Mouse (Mus musculus): ENCODE measurements at regions not wholly inside any gene's neighbourhood (a gene's known extent, or its start where the extent isn't known, plus 50 kb on each side); places are given as distances from the start of the nearest gene placed in this dataset.

GRCm38 (mm10) chr15:23536691-23537090 lies 987.9 kb downstream of the Cdh18 start:
- Histone ChIP-seq H3K4me2 (ENCODE audit: low read depth) (no peak overlapping the region), H3ac (ENCODE audit: control insufficient read depth, insufficient read length) (no peak overlapping the region), H3K36me3 (ENCODE audit: control insufficient read depth, insufficient read depth) (no peaks in the 10 kb centered on the region), H3K4me3 (no peak overlapping the region), H3K79me2 (ENCODE audit: control insufficient read depth, insufficient read depth) (no peaks in the 10 kb centered on the region), H3K27me3 (ENCODE audit: control insufficient read depth, insufficient read depth, insufficient read length) (no peaks in the 10 kb centered on the region)
- TF ChIP-seq MAX (IDR thresholded peaks at IDR 0.05; ENCODE audit: low read depth) (no peak), MYOD1 (IDR thresholded peaks at IDR 0.05; ENCODE audit: control insufficient read depth in 1 of 3, insufficient read length in 2 of 3, low read depth in 2 of 3) (no peak), TCF12 (IDR thresholded peaks at IDR 0.05; ENCODE audit: insufficient read depth, poor library complexity, severe bottlenecking) (no peak)

DNA sequence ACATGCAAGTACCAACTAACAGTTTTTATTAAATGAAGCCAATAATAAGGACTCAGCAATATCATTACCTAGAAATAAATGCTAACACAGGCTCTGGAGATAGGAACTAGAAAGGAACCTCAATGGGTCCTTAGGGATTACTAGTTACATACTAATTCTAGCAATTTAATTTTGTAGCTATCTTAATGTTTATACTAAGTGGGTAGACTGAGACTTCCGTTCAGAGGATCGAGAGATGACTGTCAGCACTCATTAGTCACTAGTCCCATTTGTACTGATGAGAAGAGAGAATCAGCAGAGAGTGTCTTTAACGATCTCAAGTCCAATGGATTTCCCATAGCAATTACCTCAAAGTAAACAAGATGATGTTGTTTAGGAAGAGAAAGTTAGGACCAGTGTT lies 988.6 kb downstream of the Cdh18 start:
- Histone ChIP-seq H3K36me3 (ENCODE audit: control insufficient read depth, insufficient read depth) (no peaks in the 10 kb centered on the region), H3K79me2 (ENCODE audit: control insufficient read depth, insufficient read depth) (no peaks in the 10 kb centered on the region), H3ac (ENCODE audit: control insufficient read depth, insufficient read length) (no peak overlapping the region), H3K4me2 (ENCODE audit: low read depth) (no peak overlapping the region), H3K4me3 (no peak overlapping the region), H3K27me3 (ENCODE audit: control insufficient read depth, insufficient read depth, insufficient read length) (no peaks in the 10 kb centered on the region)
- TF ChIP-seq TCF3 (IDR thresholded peaks at IDR 0.05; ENCODE audit: insufficient read length, low read depth) (no peak), E2F4 (IDR thresholded peaks at IDR 0.05; ENCODE audit: insufficient read depth) (no peak), MAX (IDR thresholded peaks at IDR 0.05; ENCODE audit: low read depth) (no peak), MYOG (IDR thresholded peaks at IDR 0.05; ENCODE audit: control insufficient read depth in 1 of 3, insufficient read depth in 1 of 3, insufficient read length in 2 of 3, low read depth in 2 of 3) (no peak), POLR2A (IDR thresholded peaks at IDR 0.05; ENCODE audit: insufficient read length, low read depth) (no peak), TCF12 (IDR thresholded peaks at IDR 0.05; ENCODE audit: insufficient read depth, poor library complexity, severe bottlenecking) (no peak), MYOD1 (IDR thresholded peaks at IDR 0.05; ENCODE audit: control insufficient read depth in 1 of 3, insufficient read length in 2 of 3, low read depth in 2 of 3) (no peak), USF1 (IDR thresholded peaks at IDR 0.05; ENCODE audit: low read depth) (no peak), SRF (IDR thresholded peaks at IDR 0.05; ENCODE audit: control insufficient read depth, insufficient read length, low read depth) (no peak)

DNA sequence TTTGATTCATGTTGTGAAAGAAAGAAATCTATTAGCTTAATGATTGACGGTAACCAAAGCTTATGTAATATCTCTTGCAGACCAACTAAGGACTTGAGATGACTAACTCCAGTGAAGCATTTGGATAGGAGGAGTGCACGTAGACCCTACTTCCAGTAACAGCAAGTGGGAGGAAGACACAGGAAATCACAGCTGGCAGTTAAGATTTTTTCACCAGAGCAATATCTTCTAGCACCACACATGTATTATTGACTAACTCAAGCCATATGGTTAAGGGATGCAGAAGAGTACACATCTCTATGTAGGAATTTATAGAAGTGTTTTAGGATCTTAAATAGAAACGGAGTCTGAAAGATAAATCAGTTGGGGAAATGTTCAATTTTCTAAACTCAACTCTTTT lies 1011.3 kb downstream of the Cdh18 start:
- Histone ChIP-seq H3K4me3 (no peak overlapping the region), H3K36me3 (ENCODE audit: control insufficient read depth, insufficient read depth) (no peaks in the 10 kb centered on the region), H3K79me2 (ENCODE audit: control insufficient read depth, insufficient read depth) (no peaks in the 10 kb centered on the region), H3ac (ENCODE audit: control insufficient read depth, insufficient read length) (no peak overlapping the region), H3K27me3 (ENCODE audit: control insufficient read depth, insufficient read depth, insufficient read length) (no peaks in the 10 kb centered on the region), H3K4me2 (ENCODE audit: low read depth) (no peak overlapping the region)
- no peak for TF ChIP-seq MYOG (IDR thresholded peaks at IDR 0.05; ENCODE audit: control insufficient read depth in 1 of 3, insufficient read depth in 1 of 3, insufficient read length in 2 of 3, low read depth in 2 of 3)
- no peak for TF ChIP-seq POLR2A (IDR thresholded peaks at IDR 0.05; ENCODE audit: insufficient read length, low read depth)
- TF ChIP-seq POLR2AphosphoS2 (IDR thresholded peaks at IDR 0.05; ENCODE audit: insufficient read length, low read depth), result no peak
- no peak for TF ChIP-seq SRF (IDR thresholded peaks at IDR 0.05; ENCODE audit: control insufficient read depth, insufficient read length, low read depth)
- TF ChIP-seq CEBPB (IDR thresholded peaks at IDR 0.05; ENCODE audit: insufficient read depth, poor library complexity, severe bottlenecking), result no peak
- no peak for TF ChIP-seq MAX (IDR thresholded peaks at IDR 0.05; ENCODE audit: low read depth)
- TF ChIP-seq REST (IDR thresholded peaks at IDR 0.05; ENCODE audit: insufficient read depth, insufficient read length), result no peak
- no peak for TF ChIP-seq TCF3 (IDR thresholded peaks at IDR 0.05; ENCODE audit: insufficient read length, low read depth)
- no peak for TF ChIP-seq TCF12 (IDR thresholded peaks at IDR 0.05; ENCODE audit: insufficient read depth, poor library complexity, severe bottlenecking)
- no peak for TF ChIP-seq USF1 (IDR thresholded peaks at IDR 0.05; ENCODE audit: low read depth)
- TF ChIP-seq E2F4 (IDR thresholded peaks at IDR 0.05; ENCODE audit: insufficient read depth), result no peak
- TF ChIP-seq MYOD1 (IDR thresholded peaks at IDR 0.05; ENCODE audit: control insufficient read depth in 1 of 3, insufficient read length in 2 of 3, low read depth in 2 of 3), result no peak

GRCm38 (mm10) chr15:23562181-23562580 lies 1013.4 kb downstream of the Cdh18 start:
- TF ChIP-seq MAX (IDR thresholded peaks at IDR 0.05; ENCODE audit: low read depth), result no peak
- TF ChIP-seq POLR2A (IDR thresholded peaks at IDR 0.05; ENCODE audit: insufficient read length, low read depth), result no peak
- TF ChIP-seq SRF (IDR thresholded peaks at IDR 0.05; ENCODE audit: control insufficient read depth, insufficient read length, low read depth), result no peak
- no peak for TF ChIP-seq E2F4 (IDR thresholded peaks at IDR 0.05; ENCODE audit: insufficient read depth)
- TF ChIP-seq USF1 (IDR thresholded peaks at IDR 0.05; ENCODE audit: low read depth), result no peak
- no peak for TF ChIP-seq MYOG (IDR thresholded peaks at IDR 0.05; ENCODE audit: control insufficient read depth in 1 of 3, insufficient read depth in 1 of 3, insufficient read length in 2 of 3, low read depth in 2 of 3)
- no peak for TF ChIP-seq CEBPB (IDR thresholded peaks at IDR 0.05; ENCODE audit: insufficient read depth, poor library complexity, severe bottlenecking)
- no peak for TF ChIP-seq POLR2AphosphoS2 (IDR thresholded peaks at IDR 0.05; ENCODE audit: insufficient read length, low read depth)
- H3K4me2 ChIP-seq (ENCODE audit: low read depth), result no peak overlapping the region
- H3K4me3 ChIP-seq, result no peak overlapping the region
- no peaks in the 10 kb centered on the region for H3K79me2 ChIP-seq (ENCODE audit: control insufficient read depth, insufficient read depth)
- H3ac ChIP-seq (ENCODE audit: control insufficient read depth, insufficient read length), result no peak overlapping the region
- no peaks in the 10 kb centered on the region for H3K27me3 ChIP-seq (ENCODE audit: control insufficient read depth, insufficient read depth, insufficient read length)
- no peaks in the 10 kb centered on the region for H3K36me3 ChIP-seq (ENCODE audit: control insufficient read depth, insufficient read depth)

GRCm38 (mm10) chr15:23564981-23565380 lies 1016.2 kb downstream of the Cdh18 start:
- no peaks in the 10 kb centered on the region for H3K79me2 ChIP-seq (ENCODE audit: control insufficient read depth, insufficient read depth)
- no peak overlapping the region for H3K4me3 ChIP-seq
- H3K36me3 ChIP-seq (ENCODE audit: control insufficient read depth, insufficient read depth), result no peaks in the 10 kb centered on the region
- no peaks in the 10 kb centered on the region for H3K27me3 ChIP-seq (ENCODE audit: control insufficient read depth, insufficient read depth, insufficient read length)
- H3ac ChIP-seq (ENCODE audit: control insufficient read depth, insufficient read length), result no peak overlapping the region
- no peak overlapping the region for H3K4me2 ChIP-seq (ENCODE audit: low read depth)
- no peak for TF ChIP-seq SRF (IDR thresholded peaks at IDR 0.05; ENCODE audit: control insufficient read depth, insufficient read length, low read depth)
- peak; percentile 29; the same call in 1 of the 2 replicates for TF ChIP-seq CEBPB (IDR thresholded peaks at IDR 0.05; ENCODE audit: insufficient read depth, poor library complexity, severe bottlenecking)
- TF ChIP-seq POLR2A (IDR thresholded peaks at IDR 0.05; ENCODE audit: insufficient read length, low read depth), result no peak
- no peak for TF ChIP-seq USF1 (IDR thresholded peaks at IDR 0.05; ENCODE audit: low read depth)
- no peak for TF ChIP-seq MAX (IDR thresholded peaks at IDR 0.05; ENCODE audit: low read depth)
- no peak for TF ChIP-seq MYOG (IDR thresholded peaks at IDR 0.05; ENCODE audit: control insufficient read depth in 1 of 3, insufficient read depth in 1 of 3, insufficient read length in 2 of 3, low read depth in 2 of 3)
- no peak for TF ChIP-seq E2F4 (IDR thresholded peaks at IDR 0.05; ENCODE audit: insufficient read depth)

Measured in myocyte (in vitro differentiated cells).